Mouse (Mus musculus): ENCODE results near the gene Edc3.

The Edc3 gene

DNA sequence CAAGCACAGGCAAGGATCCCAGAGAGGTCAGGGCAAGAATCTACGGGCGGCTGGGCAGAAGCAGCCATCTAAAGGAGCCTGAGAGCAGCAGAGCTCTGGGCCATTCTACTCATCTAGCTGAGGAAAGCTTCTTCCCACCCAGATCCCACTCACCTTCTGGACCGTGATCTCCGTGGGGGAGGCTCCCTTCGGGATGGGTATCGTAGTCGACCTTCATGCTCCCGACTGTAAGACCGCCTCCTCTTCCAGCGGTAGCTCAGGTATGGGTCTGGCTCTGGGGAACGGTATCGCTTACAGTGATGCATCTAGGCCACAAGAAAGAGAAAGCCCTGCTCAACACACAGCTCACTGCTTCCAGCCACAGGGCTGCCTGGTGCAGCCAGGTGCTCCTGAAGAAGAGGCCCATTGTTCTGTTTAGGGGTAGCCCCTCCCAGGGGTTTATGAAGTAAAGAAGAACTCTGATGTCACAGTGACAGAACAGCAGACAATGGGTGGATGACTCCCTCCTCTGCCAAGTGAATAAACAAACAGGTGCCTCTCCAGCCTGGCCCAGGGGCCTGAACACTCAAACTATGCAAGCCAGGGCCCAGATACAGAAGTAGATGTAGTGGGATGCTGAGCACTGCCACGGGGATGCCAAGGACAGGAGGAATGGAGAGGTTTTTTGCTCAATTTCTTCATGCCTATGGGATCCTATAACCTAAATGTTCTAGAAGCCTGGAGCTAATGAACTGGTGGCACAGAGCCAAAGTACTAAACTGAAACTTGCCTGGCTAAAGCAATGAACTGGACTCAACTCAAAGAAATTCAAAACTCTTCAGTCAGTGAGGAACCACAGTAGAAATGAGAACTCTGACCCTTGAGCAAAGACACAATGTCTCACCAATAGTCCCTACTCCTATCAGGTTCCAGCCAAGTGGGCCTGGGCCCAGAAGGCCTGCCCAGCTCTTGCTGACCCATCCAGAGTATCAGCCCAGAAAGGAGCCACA lies 53.5 kb downstream of the Edc3 start:
- DNase-seq (ENCODE audit: low spot score in 2 of 2): no peak

DNA sequence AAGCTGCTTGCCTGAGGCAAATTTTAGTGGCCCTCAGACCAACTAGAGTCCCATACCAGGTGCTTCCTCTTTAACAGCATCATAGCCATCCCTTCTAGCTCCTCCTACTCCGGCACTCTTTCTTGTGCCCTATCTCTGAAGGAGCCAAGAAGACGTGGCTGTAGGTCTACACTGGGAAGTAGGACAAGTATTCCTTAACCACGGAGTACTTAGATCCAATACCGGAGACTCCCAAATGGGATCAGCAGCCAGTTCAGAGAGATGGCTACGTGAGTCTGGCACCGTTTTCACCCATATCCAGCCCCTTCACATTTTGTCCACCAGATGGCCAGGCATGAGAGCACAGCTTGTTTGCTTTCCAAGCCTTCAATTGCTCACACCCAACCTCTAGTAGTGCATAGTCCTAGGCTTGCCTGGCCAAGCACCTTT lies 54.2 kb downstream of the Edc3 start:
- DNase-seq (ENCODE audit: low spot score in 2 of 2): no peak

- DNase-seq (ENCODE audit: low spot score in 2 of 2): peak; percentile 73
These were observed 56.0 kb downstream of the Edc3 start for GRCm38 (mm10) chr9:57764147-57764973.

DNA sequence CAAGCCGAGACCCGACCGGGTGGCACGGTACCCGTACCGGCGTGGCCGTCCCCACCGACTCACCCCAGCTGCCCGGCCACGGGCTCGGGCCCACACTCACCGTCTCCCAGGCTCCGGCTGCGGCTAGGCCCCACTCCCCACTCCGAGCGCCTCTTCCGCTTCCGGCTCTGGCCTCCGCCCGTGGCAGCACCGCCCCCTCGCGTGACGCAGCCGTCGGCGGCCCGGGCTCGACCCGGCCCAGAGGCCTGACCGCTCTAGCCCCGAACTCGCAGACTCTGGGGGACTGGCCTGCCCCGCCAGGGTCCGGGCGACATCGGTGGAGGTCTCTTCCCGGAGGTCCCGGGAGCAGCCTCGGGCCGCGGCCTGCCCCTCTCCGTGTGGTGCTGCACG lies 56.6 kb downstream of the Edc3 start:
- peak; percentile 83 to 88 for DNase-seq (ENCODE audit: low spot score in 2 of 2)

- DNase-seq (ENCODE audit: low spot score in 2 of 2): peak; percentile 66 to 75
These were observed 57.3 kb downstream of the Edc3 start, which contains the start of gene Clk3 for GRCm38 (mm10) chr9:57765364-57766351. Gene Clk3 (minus strand): TSS chr9:57765860.

DNA sequence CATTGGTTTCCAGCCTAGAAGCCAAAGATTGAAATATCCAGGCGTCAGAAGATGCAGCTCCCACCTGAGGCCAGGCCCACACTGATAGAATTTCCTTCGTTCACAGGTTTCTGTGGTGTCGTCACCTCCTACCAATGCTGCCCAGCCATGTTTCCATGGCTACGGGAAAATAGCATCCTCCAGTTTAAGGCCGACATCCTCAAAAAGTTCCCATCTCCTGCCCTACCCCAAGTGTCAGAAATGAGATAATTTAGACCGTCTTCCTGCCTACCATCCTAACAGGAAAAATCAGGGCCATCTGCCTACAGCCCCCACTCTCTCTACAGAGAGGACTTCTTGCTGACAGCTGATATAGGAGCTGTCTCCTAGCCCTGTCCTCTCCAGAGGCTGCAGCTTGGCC lies 58.1 kb downstream of the Edc3 start:
- no peak for DNase-seq (ENCODE audit: low spot score in 2 of 2)

DNA sequence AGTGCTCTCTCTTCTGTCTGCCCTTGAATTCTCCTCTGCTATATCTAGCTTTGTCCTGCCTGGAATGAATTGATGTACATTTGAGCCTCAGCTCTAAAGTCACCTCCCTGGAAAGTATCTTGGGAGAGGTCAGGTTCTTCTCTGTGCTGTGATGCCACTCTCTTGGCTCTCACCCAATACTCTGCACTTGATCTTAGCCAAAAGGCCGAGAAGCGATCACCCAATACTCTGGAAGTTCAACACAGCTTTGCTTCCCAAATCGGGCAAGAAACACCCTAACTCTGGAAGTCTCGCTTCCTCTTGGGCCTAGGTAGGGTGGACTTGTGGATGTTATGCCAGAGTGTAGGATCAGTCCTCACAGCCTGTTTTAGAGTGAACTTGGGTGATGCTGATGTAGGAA lies 58.9 kb downstream of the Edc3 start:
- DNase-seq (ENCODE audit: low spot score in 2 of 2): no peak

DNA sequence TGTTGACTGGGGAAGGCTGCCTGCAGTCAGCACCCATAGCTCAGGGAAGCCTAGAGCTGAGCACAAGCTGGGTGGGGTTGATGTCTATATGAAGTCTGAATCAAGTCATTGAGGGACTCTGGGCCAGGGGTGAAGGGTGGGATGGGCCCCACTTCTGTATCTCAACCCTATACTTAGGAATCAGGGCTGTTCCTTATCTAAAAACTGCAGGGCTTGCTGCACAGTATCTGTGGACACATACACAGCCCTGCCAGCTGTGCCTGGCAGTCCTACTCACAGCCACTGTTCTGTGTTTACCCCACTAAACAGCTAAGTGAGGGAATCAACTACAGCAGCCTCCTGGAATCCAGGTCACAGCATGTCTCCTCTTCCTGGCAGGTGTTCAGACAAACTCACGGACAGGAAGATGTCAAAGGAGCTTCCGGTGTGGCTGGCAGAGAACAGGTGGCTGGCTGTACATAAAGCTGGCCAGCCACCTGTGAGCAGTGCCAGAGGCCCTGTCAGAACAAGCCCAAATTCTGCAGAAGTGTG lies 61.3 kb downstream of the Edc3 start:
- DNase-seq (ENCODE audit: low spot score in 2 of 2): no peak

DNA sequence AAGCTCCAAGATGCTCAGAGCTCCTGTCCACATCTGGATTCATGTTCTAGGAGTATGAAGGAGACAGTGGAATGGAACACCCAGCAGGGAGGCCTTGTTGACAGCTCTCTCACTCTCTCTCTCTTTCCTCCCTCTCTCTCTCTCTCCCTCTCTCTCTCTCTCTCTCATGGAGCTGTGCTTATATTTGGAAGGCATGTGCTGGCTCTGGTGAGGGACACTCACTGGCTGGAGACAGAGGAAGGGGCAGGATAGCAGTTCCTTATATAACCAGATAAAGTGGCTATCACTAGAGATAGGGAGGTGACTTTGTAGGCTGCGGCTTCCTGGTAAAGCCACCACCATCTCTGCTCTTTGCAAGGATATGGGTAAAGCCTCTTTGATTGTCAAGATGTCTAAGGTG lies 61.9 kb downstream of the Edc3 start:
- no peak for DNase-seq (ENCODE audit: low spot score in 2 of 2)

- DNase-seq (ENCODE audit: low spot score in 2 of 2): no peak
These were observed 62.5 kb downstream of the Edc3 start for GRCm38 (mm10) chr9:57770836-57771235.

GRCm38 (mm10) chr9:57773754-57774153 lies 65.4 kb downstream of the Edc3 start:
- no peak for DNase-seq (ENCODE audit: low spot score in 2 of 2)

DNA sequence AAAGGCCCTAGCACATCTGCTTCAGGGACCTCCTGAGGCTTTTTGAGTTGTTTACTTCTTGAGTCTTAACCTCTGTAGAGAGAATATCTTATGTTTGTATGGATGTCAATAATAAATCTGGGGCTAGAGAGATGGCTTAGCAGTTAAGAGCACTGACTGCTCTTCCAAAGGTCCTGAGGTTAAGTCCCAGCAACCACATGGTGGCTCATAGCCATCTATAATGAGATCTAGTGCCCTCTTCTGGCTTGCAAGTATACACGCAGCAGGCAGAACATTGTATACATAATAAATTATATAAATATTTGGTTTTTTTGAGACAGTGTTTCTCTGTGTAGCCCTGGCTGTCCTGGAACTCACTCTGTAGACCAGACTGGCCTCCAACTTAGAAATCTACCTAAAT lies 65.8 kb downstream of the Edc3 start:
- DNase-seq (ENCODE audit: low spot score in 2 of 2): no peak

GRCm38 (mm10) chr9:57775026-57775425 lies 66.7 kb downstream of the Edc3 start:
- peak; percentile 42 to 58 for DNase-seq (ENCODE audit: low spot score in 2 of 2)

- DNase-seq (ENCODE audit: low spot score in 2 of 2): no peak
These were observed 67.4 kb downstream of the Edc3 start for GRCm38 (mm10) chr9:57775736-57776135.

DNA sequence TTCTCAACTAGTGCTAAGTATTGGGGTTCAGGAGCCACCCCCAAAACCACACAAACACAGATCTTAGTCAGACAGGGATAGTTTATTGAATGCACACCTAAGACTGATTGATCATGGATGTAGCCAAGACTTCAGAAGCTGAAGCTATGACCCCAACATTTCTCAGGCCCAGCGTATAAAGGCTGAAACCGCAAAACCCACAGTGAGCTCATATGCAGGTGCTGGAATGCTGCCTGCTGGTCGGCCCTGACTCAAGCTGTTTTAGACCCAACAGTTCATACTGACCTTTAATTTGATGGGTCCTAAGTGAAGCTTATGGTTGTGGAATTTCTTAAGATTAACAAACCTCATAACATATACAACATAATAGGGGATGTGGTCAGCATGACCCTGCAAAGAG lies 74.3 kb downstream of the Edc3 start:
- no peak for DNase-seq (ENCODE audit: low spot score in 2 of 2)

DNA sequence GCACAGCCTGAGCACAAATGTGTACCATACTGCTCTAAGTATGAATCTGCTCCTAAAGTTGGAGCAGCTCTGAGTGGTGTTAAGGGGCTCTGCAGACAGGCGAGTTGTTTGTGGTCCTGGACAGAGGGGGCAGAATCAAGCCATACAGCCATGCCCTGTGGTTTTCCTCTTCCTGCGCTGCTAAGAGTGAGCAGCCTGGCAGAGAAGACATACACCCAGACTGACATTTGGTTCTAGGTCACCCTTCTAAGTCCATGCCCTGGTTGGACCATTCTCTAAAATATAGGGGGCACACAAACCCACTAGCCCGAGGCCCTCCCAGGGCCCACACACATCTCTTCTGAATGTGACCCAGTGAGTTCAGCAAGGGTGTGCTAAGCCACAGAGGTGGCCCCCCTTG lies 81.4 kb downstream of the Edc3 start:
- no peak for DNase-seq (ENCODE audit: low spot score in 2 of 2)

DNA sequence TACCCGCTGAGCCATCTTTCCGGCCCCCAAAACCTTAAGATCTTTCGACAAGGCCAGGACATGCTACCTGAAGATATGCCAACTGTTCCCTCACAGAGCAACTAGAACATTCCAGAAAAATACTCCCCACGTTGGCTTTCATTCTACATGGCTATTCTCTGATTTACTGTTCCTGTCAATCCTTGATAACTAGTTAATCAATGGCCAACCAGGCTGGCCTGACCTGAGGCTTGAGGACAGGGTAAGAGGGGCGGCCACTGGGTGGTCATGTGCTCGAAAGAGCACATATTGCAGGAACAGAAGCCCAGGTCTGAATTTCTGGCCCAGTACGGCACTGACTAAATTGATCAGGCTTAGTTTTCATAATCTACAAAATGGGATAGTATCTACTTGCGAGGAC lies 89.1 kb downstream of the Edc3 start:
- no peak for DNase-seq (ENCODE audit: low spot score in 2 of 2)

- DNase-seq (ENCODE audit: low spot score in 2 of 2): no peak
These were observed 90.4 kb downstream of the Edc3 start for GRCm38 (mm10) chr9:57798725-57799253.

GRCm38 (mm10) chr9:57800325-57800975 lies 92.1 kb downstream of the Edc3 start:
- DNase-seq (ENCODE audit: low spot score in 2 of 2): no peak
